Comparison of ENCODE assay signal across 20 mouse cellular contexts in genomic region chr4:62393459-62393858, GRCm38 (mm10). TPM values are rescaled to one million over a fixed set of nuclear protein-coding genes. Genes with fewer than 3 reads are reported as not detected.
DNase-seq lines count a peak whose midpoint lies in the region; ATAC-seq and TF ChIP-seq lines count a peak whose summit lies in the region.
"Had no signal": no experiment of that assay in that cellular context is flagged by ENCODE, and none has a peak within 500 bp of the region (broad histone marks: within the 10 kb centered on the region; RNA-seq: fewer than 3 reads in every experiment).

No protein-coding gene starts in this region.

- H3K36me3 ChIP-seq in kidney, adult 2 months (ENCODE audit: control insufficient read depth, insufficient read depth, low read length): peaks cover 7% of the 10 kb centered on the region
- H3K36me3 ChIP-seq in neural tube, embryonic 15.5 days: peaks cover 65% of the 10 kb centered on the region
- H3K36me3 ChIP-seq in forebrain, embryonic 13.5 days (ENCODE audit: poor library complexity, severe bottlenecking): peaks cover 89% of the 10 kb centered on the region
- peaks cover 30% of the 10 kb centered on the region for H3K36me3 ChIP-seq in neural tube, embryonic 14.5 days (ENCODE audit: control insufficient read depth, insufficient read depth, low read length)

- WGBS in kidney, adult 2 months: 51% methylated on average over 6 of the region's 6 CpGs
- WGBS in neural tube, embryonic 15.5 days: 12% methylated on average over 6 of the region's 6 CpGs
- 32% methylated on average over 6 of the region's 6 CpGs for WGBS in forebrain, embryonic 13.5 days
- WGBS in neural tube, embryonic 14.5 days: 10% methylated on average over 6 of the region's 6 CpGs

- no peak overlapping the region for H3K4me2 ChIP-seq in neural tube, embryonic 15.5 days
- H3K4me2 ChIP-seq in forebrain, embryonic 13.5 days: no peak overlapping the region
- H3K4me2 ChIP-seq in neural tube, embryonic 14.5 days (ENCODE audit: low read depth, low read length): no peak overlapping the region
- H3K4me2 ChIP-seq: embryonic facial prominence, embryonic 13.5 days had no signal

- H3K4me1 ChIP-seq in kidney, adult 2 months (ENCODE audit: control insufficient read depth, insufficient read depth, low read length): peaks cover 10% of the 10 kb centered on the region; the same call in 1 of the 2 replicates
- no peaks in the 10 kb centered on the region for H3K4me1 ChIP-seq in neural tube, embryonic 15.5 days
- no peaks in the 10 kb centered on the region for H3K4me1 ChIP-seq in forebrain, embryonic 13.5 days
- no peaks in the 10 kb centered on the region for H3K4me1 ChIP-seq in neural tube, embryonic 14.5 days (ENCODE audit: control insufficient read depth, insufficient read depth, low read length)
- H3K4me1 ChIP-seq: embryonic facial prominence, embryonic 13.5 days had no signal

- H3K27me3 ChIP-seq in kidney, adult 2 months (replicated peaks; ENCODE audit: control insufficient read depth, insufficient read depth, low read length): no peaks in the 10 kb centered on the region
- H3K27me3 ChIP-seq in neural tube, embryonic 15.5 days (replicated peaks): no peaks in the 10 kb centered on the region
- H3K27me3 ChIP-seq in forebrain, embryonic 13.5 days: no peaks in the 10 kb centered on the region
- H3K27me3 ChIP-seq in neural tube, embryonic 14.5 days (ENCODE audit: control insufficient read depth, insufficient read depth, low read length): no peaks in the 10 kb centered on the region
- H3K27me3 ChIP-seq: embryonic facial prominence, embryonic 13.5 days had no signal

- no peaks in the 10 kb centered on the region for H3K9me3 ChIP-seq in neural tube, embryonic 15.5 days (replicated peaks)
- H3K9me3 ChIP-seq in forebrain, embryonic 13.5 days (replicated peaks): no peaks in the 10 kb centered on the region
- no peaks in the 10 kb centered on the region for H3K9me3 ChIP-seq in neural tube, embryonic 14.5 days (ENCODE audit: control insufficient read depth, low read length)
- H3K9me3 ChIP-seq: embryonic facial prominence, embryonic 13.5 days; G1E had no signal

- ATAC-seq in neural tube, embryonic 15.5 days (ENCODE audit: low FRiP score): no peak
- ATAC-seq in forebrain, embryonic 13.5 days: no peak
- 0 out of 2 replicates have a peak, but pooled peaks have one; percentile 44 for ATAC-seq in neural tube, embryonic 14.5 days (ENCODE audit: low read depth)

- no peak for TF ChIP-seq POLR2A in kidney, adult 2 months (IDR thresholded peaks at IDR 0.05; ENCODE audit: low read depth, low read length)

- H3K9ac ChIP-seq in neural tube, embryonic 15.5 days (replicated peaks): no peak overlapping the region
- no peak overlapping the region for H3K9ac ChIP-seq in forebrain, embryonic 13.5 days
- H3K9ac ChIP-seq in neural tube, embryonic 14.5 days (replicated peaks; ENCODE audit: low read depth, low read length): no peak overlapping the region
- H3K9ac ChIP-seq: embryonic facial prominence, embryonic 13.5 days had no signal

- no peak for TF ChIP-seq CTCF in kidney, adult 2 months (conservative IDR thresholded peaks at IDR 0.05; ENCODE audit: insufficient read depth, insufficient read length, low read depth, low read length)

- no peak overlapping the region for H3K4me3 ChIP-seq in kidney, adult 2 months (ENCODE audit: insufficient read depth, low read depth, low read length)
- no peak overlapping the region for H3K4me3 ChIP-seq in neural tube, embryonic 15.5 days (replicated peaks)
- H3K4me3 ChIP-seq in forebrain, embryonic 13.5 days: no peak overlapping the region
- H3K4me3 ChIP-seq in neural tube, embryonic 14.5 days (ENCODE audit: low read depth, low read length): no peak overlapping the region
- H3K4me3 ChIP-seq: embryonic facial prominence, embryonic 13.5 days had no signal

- H3K27ac ChIP-seq in kidney, adult 2 months (ENCODE audit: insufficient read depth, low read depth, low read length): no peak overlapping the region
- H3K27ac ChIP-seq in neural tube, embryonic 15.5 days (replicated peaks): no peak overlapping the region
- H3K27ac ChIP-seq in forebrain, embryonic 13.5 days: peak overlapping the region; percentile 33; the same call in 1 of the 2 replicates
- H3K27ac ChIP-seq in neural tube, embryonic 14.5 days (ENCODE audit: low read depth, low read length): no peak overlapping the region
- H3K27ac ChIP-seq: embryonic facial prominence, embryonic 13.5 days; kidney, postnatal 0 days; stomach, postnatal 0 days had no signal

- DNase-seq in kidney, adult 2 months: peak; percentile 34
- no peak for DNase-seq in kidney, postnatal 10 days
- DNase-seq in neural tube, embryonic 10.5 days (ENCODE audit: extremely low spot score, low spot score): peak; percentile 23
- no peak for DNase-seq in layer of hippocampus, adult 9-11 months
- no peak for DNase-seq in cerebellum, adult 8-10 months
- DNase-seq: adrenal gland, adult 2 months; cerebellum, adult 9-11 months; lung, postnatal 14 days; right cerebral cortex, adult 18-20 months; thymus, postnatal 36 days had no signal

RNA-seq across cellular contexts. Expression of gene Cdc26, which starts 15.0 kb away (rescaled TPM):
- polyA plus RNA-seq in kidney, adult 2 months (2012; rRNA removed): 25.3 and 31.7 TPM in 2 replicates
- polyA plus RNA-seq in neural tube, embryonic 15.5 days (2015; fragmentation: Nextera tagmentation; extraction: Ambion mirVana): 76.8 and 95.4 TPM in 2 replicates
- 144 and 153 TPM in 2 replicates for polyA plus RNA-seq in forebrain, embryonic 13.5 days (2015; fragmentation: Nextera tagmentation; extraction: Ambion mirVana)
- 77.1 and 85.8 TPM in 2 replicates for polyA plus RNA-seq in neural tube, embryonic 14.5 days (2014; fragmentation: Nextera tagmentation; extraction: Ambion mirVana)

RNA-seq across cellular contexts. Expression of gene Prpf4, which starts 15.1 kb away (rescaled TPM):
- polyA plus RNA-seq in kidney, adult 2 months (2012; rRNA removed): 10.4 and 10.9 TPM in 2 replicates
- polyA plus RNA-seq in neural tube, embryonic 15.5 days (2015; fragmentation: Nextera tagmentation; extraction: Ambion mirVana): 15.3 and 16.4 TPM in 2 replicates
- polyA plus RNA-seq in forebrain, embryonic 13.5 days (2015; fragmentation: Nextera tagmentation; extraction: Ambion mirVana): 21.3 and 24.0 TPM in 2 replicates
- polyA plus RNA-seq in neural tube, embryonic 14.5 days (2014; fragmentation: Nextera tagmentation; extraction: Ambion mirVana): 15.3 and 18.4 TPM in 2 replicates

RNA-seq across cellular contexts. Expression of gene Slc31a1, which starts 32.9 kb away (rescaled TPM):
- polyA plus RNA-seq in kidney, adult 2 months (2012; rRNA removed): 69.1 and 78.3 TPM in 2 replicates
- 32.2 and 36.5 TPM in 2 replicates for polyA plus RNA-seq in neural tube, embryonic 15.5 days (2015; fragmentation: Nextera tagmentation; extraction: Ambion mirVana)
- polyA plus RNA-seq in forebrain, embryonic 13.5 days (2015; fragmentation: Nextera tagmentation; extraction: Ambion mirVana): 38.2 and 43.1 TPM in 2 replicates
- 26.3 and 32.1 TPM in 2 replicates for polyA plus RNA-seq in neural tube, embryonic 14.5 days (2014; fragmentation: Nextera tagmentation; extraction: Ambion mirVana)

RNA-seq across cellular contexts. Expression of gene Fkbp15, which starts 33.1 kb away (rescaled TPM):
- 32.2 and 36.6 TPM in 2 replicates for polyA plus RNA-seq in kidney, adult 2 months (2012; rRNA removed)
- polyA plus RNA-seq in neural tube, embryonic 15.5 days (2015; fragmentation: Nextera tagmentation; extraction: Ambion mirVana): 22.6 and 24.2 TPM in 2 replicates
- polyA plus RNA-seq in forebrain, embryonic 13.5 days (2015; fragmentation: Nextera tagmentation; extraction: Ambion mirVana): 19.7 and 22.8 TPM in 2 replicates
- 24.1 and 26.7 TPM in 2 replicates for polyA plus RNA-seq in neural tube, embryonic 14.5 days (2014; fragmentation: Nextera tagmentation; extraction: Ambion mirVana)

RNA-seq across cellular contexts. Expression of gene Rnf183, which starts 41.6 kb away (rescaled TPM):
- polyA plus RNA-seq in kidney, adult 2 months (2012; rRNA removed): 180 and 248 TPM in 2 replicates
- polyA plus RNA-seq in neural tube, embryonic 15.5 days (2015; fragmentation: Nextera tagmentation; extraction: Ambion mirVana): 0.17 TPM in 1 of 2 replicates, not detected in the other
- polyA plus RNA-seq in forebrain, embryonic 13.5 days (2015; fragmentation: Nextera tagmentation; extraction: Ambion mirVana): not detected in 2 replicates
- 0.19 TPM in 1 of 2 replicates, not detected in the other for polyA plus RNA-seq in neural tube, embryonic 14.5 days (2014; fragmentation: Nextera tagmentation; extraction: Ambion mirVana)
- polyA plus RNA-seq: embryonic facial prominence, embryonic 13.5 days; G1E; heart, postnatal 0 days; liver, embryonic 16.5 days; spleen, adult 2 months had no signal

Comparison
In these comparisons a context has a peak if more than half of its experiments do, and no peak if none do; other contexts are left out.
1. DNase-seq: peak in kidney, adult 2 months (single experiment) and neural tube, embryonic 10.5 days (single experiment); none in kidney, postnatal 10 days (single experiment), layer of hippocampus, adult 9-11 months (single experiment) and cerebellum, adult 8-10 months (single experiment).